Mouse (Mus musculus) lung, postnatal 10 days (tissue): ENCODE results near the gene Dnajc13.

Experiments
- DNase-seq: peaks from one replicate; pipeline ENCODE4 v3.0.0; 2021

Dnajc13 gene

GRCm38 (mm10) chr9:104254408-104255180 is 8.1 kb downstream of the Dnajc13 start:
- DNase-seq: no peak

- DNase-seq: no peak
Measured at GRCm38 (mm10) chr9:104252637-104253036, 10.1 kb downstream of the Dnajc13 start.

GRCm38 (mm10) chr9:104251687-104252086 is 11.0 kb downstream of the Dnajc13 start:
- no peak for DNase-seq

- no peak for DNase-seq
Measured at GRCm38 (mm10) chr9:104251111-104251510, 11.6 kb downstream of the Dnajc13 start.

GRCm38 (mm10) chr9:104247307-104247987 is 15.3 kb downstream of the Dnajc13 start:
- DNase-seq: no peak

- DNase-seq: no peak
Measured at GRCm38 (mm10) chr9:104243799-104244466, 18.8 kb downstream of the Dnajc13 start.

GRCm38 (mm10) chr9:104240146-104240545 is 22.6 kb downstream of the Dnajc13 start:
- peak; percentile 27 for DNase-seq

GRCm38 (mm10) chr9:104239076-104239475 is 23.7 kb downstream of the Dnajc13 start:
- DNase-seq: no peak

GRCm38 (mm10) chr9:104236256-104236930 is 26.3 kb downstream of the Dnajc13 start:
- DNase-seq: no peak

- DNase-seq: peak; percentile 41
Measured at GRCm38 (mm10) chr9:104235751-104236150, 27.0 kb downstream of the Dnajc13 start.

GRCm38 (mm10) chr9:104233815-104234214 is 28.9 kb downstream of the Dnajc13 start:
- no peak for DNase-seq

GRCm38 (mm10) chr9:104233060-104233459 is 29.7 kb downstream of the Dnajc13 start:
- DNase-seq: no peak

GRCm38 (mm10) chr9:104232004-104232403 is 30.7 kb downstream of the Dnajc13 start:
- no peak for DNase-seq

- DNase-seq: no peak
Measured at GRCm38 (mm10) chr9:104211402-104211801, 51.3 kb downstream of the Dnajc13 start.

- DNase-seq: peak; percentile 53
Measured at GRCm38 (mm10) chr9:104203851-104204250, 58.9 kb downstream of the Dnajc13 start.

GRCm38 (mm10) chr9:104194528-104194927 is 68.2 kb downstream of the Dnajc13 start:
- DNase-seq: no peak

- no peak for DNase-seq
Measured at GRCm38 (mm10) chr9:104193900-104194299, 68.8 kb downstream of the Dnajc13 start.

GRCm38 (mm10) chr9:104193327-104193726 is 69.4 kb downstream of the Dnajc13 start:
- no peak for DNase-seq

GRCm38 (mm10) chr9:104192513-104192912 is 70.2 kb downstream of the Dnajc13 start:
- no peak for DNase-seq

GRCm38 (mm10) chr9:104189657-104190056 is 73.1 kb downstream of the Dnajc13 start:
- no peak for DNase-seq

- DNase-seq: no peak
Measured at GRCm38 (mm10) chr9:104188704-104189103, 74.0 kb downstream of the Dnajc13 start.

GRCm38 (mm10) chr9:104187028-104187427 is 75.7 kb downstream of the Dnajc13 start:
- no peak for DNase-seq

GRCm38 (mm10) chr9:104183181-104183580 is 79.5 kb downstream of the Dnajc13 start:
- DNase-seq: no peak
